Mouse (Mus musculus) kidney, embryonic 14.5 days (tissue): ENCODE data around the gene Inpp5f. TPM values are rescaled to one million over a fixed set of nuclear protein-coding genes. Genes with fewer than 3 reads are reported as not detected.

Experiments
- ATAC-seq: fragments of 200-750 bp; cut with Nextera tagmentation; 2 replicates; pipeline ENCODE4 v1.8.0; 2017; ENCODE audit warnings: moderate number of reproducible peaks, mild to moderate bottlenecking, moderate TSS enrichment, moderate library complexity; ENCODE audit not compliant: low FRiP score, low TSS enrichment
- H3K27ac ChIP-seq: fragments of 300-500 bp; sonication (generic); 2 replicates; pipeline ENCODE4 v1.5.1; 2014; ENCODE audit warnings: low read depth, mild to moderate bottlenecking, low read length, moderate library complexity, mixed read lengths
- H3K27me3 ChIP-seq: fragments of 300-500 bp; sonication (generic); 2 replicates; pipeline ENCODE4 v1.6.1; 2014; ENCODE audit warnings: mild to moderate bottlenecking, low read length; ENCODE audit not compliant: control insufficient read depth, insufficient read depth
- H3K36me3 ChIP-seq: fragments of 300-500 bp; sonication (generic); 2 replicates; pipeline ENCODE4 v1.6.1; 2014; ENCODE audit warnings: low read length, mixed read lengths; ENCODE audit not compliant: control insufficient read depth, insufficient read depth
- H3K4me1 ChIP-seq: fragments of 300-500 bp; sonication (generic); 2 replicates; pipeline ENCODE4 v1.6.1; 2014; ENCODE audit warnings: low read length, mixed read lengths; ENCODE audit not compliant: control insufficient read depth, insufficient read depth
- H3K4me2 ChIP-seq: fragments of 300-500 bp; sonication (generic); replicated peaks from 2 replicates; pipeline ENCODE4 v1.6.1; 2014; ENCODE audit warnings: low read depth, mild to moderate bottlenecking, low read length
- H3K4me3 ChIP-seq: fragments of 300-500 bp; sonication (generic); 2 replicates; pipeline ENCODE4 v1.5.1; 2014; ENCODE audit warnings: mild to moderate bottlenecking, low read length
- H3K9ac ChIP-seq: fragments of 300-500 bp; sonication (generic); 2 replicates; pipeline ENCODE4 v1.6.1; 2014; ENCODE audit warnings: low read depth, mild to moderate bottlenecking, low read length, moderate library complexity
- H3K9me3 ChIP-seq: fragments of 300-500 bp; sonication (generic); 2 replicates; pipeline ENCODE4 v1.6.1; 2016; ENCODE audit warnings: low read length; ENCODE audit not compliant: control insufficient read depth
- WGBS: fragments of 180-500 bp; shearing (Covaris S2); extraction: QIAGEN DNeasy Blood & Tissue Kit; methylation state at CpG from one replicate; pipeline ENCODE4 v1.1.7; 2014; 5-methylcytosine and 5-hydroxymethylcytosine counted together
- polyA plus RNA-seq: library from polyadenylated mRNA; unstranded; fragments of >200 nt; fragmentation: Nextera tagmentation; extraction: Ambion mirVana; gene quantifications from 2 replicates; pipeline ENCODE4 v1.2.1, GENCODE M21; 2014

Inpp5f gene
- polyA plus RNA-seq, 1 experiment from 2014 or later = 36.5 TPM

GRCm38 (mm10) chr7:128610490-128610889 lies 638 bp upstream of the Inpp5f start:
- peaks cover 7% of the 10 kb centered on the region; the same call in 1 of the 2 replicates for H3K4me1 ChIP-seq
- peak overlapping the region; percentile 9; the same call in 1 of the 2 replicates for H3K9ac ChIP-seq
- H3K4me3 ChIP-seq = peak overlapping the region; percentile 67
- ATAC-seq = no peak
- peaks cover 5% of the 10 kb centered on the region; the same call in 1 of the 2 replicates for H3K9me3 ChIP-seq
- no peaks in the 10 kb centered on the region for H3K27me3 ChIP-seq
- whole genome bisulfite sequencing = 88% methylated on average over 6 of the region's 6 CpGs
- no peaks in the 10 kb centered on the region for H3K36me3 ChIP-seq
- peak overlapping the region; percentile 27; the same call in 1 of the 2 replicates for H3K27ac ChIP-seq
- peak overlapping the region; percentile 86 for H3K4me2 ChIP-seq

GRCm38 (mm10) chr7:128611799-128612411 lies 777 bp downstream of the Inpp5f start:
- Histone ChIP-seq H3K27ac (peak overlapping the region; percentile 39; the same call in 1 of the 2 replicates), H3K9ac (peak overlapping the region; percentile 75), H3K9me3 (peaks cover 5% of the 10 kb centered on the region; the same call in 1 of the 2 replicates), H3K4me3 (peak overlapping the region; percentile 67), H3K4me2 (peak overlapping the region; percentile 86), H3K27me3 (no peaks in the 10 kb centered on the region), H3K4me1 (peaks cover 7% of the 10 kb centered on the region; the same call in 1 of the 2 replicates), H3K36me3 (no peaks in the 10 kb centered on the region)
- WGBS = 14% methylated on average over 22 of the region's 22 CpGs
- ATAC-seq = no peak

- Histone ChIP-seq H3K4me3 (peak overlapping the region; percentile 67), H3K27me3 (no peaks in the 10 kb centered on the region), H3K9me3 (peaks cover 5% of the 10 kb centered on the region; the same call in 1 of the 2 replicates), H3K27ac (no peak overlapping the region), H3K4me1 (peaks cover 7% of the 10 kb centered on the region; the same call in 1 of the 2 replicates), H3K4me2 (peak overlapping the region; percentile 86), H3K9ac (no peak overlapping the region), H3K36me3 (no peaks in the 10 kb centered on the region)
- 54% methylated on average over 12 of the region's 12 CpGs for WGBS
- no peak for ATAC-seq
These were observed 1.5 kb downstream of the Inpp5f start for GRCm38 (mm10) chr7:128612521-128613181.

- WGBS = 89% methylated on average over 2 of the region's 2 CpGs
- Histone ChIP-seq H3K27ac (no peak overlapping the region), H3K4me3 (no peak overlapping the region), H3K9me3 (peaks cover 5% of the 10 kb centered on the region; the same call in 1 of the 2 replicates), H3K4me1 (peaks cover 7% of the 10 kb centered on the region; the same call in 1 of the 2 replicates), H3K4me2 (no peak overlapping the region), H3K9ac (no peak overlapping the region), H3K36me3 (no peaks in the 10 kb centered on the region), H3K27me3 (no peaks in the 10 kb centered on the region)
- ATAC-seq = no peak
These were observed 2.5 kb downstream of the Inpp5f start for GRCm38 (mm10) chr7:128613578-128613977.

GRCm38 (mm10) chr7:128617587-128617986 lies 6.5 kb downstream of the Inpp5f start:
- no peak for ATAC-seq
- Histone ChIP-seq H3K27me3 (no peaks in the 10 kb centered on the region), H3K27ac (no peak overlapping the region), H3K4me3 (no peak overlapping the region), H3K36me3 (no peaks in the 10 kb centered on the region), H3K9me3 (no peaks in the 10 kb centered on the region), H3K9ac (no peak overlapping the region), H3K4me1 (no peaks in the 10 kb centered on the region), H3K4me2 (no peak overlapping the region)
- 100% methylated on average over 1 of the region's 1 CpGs for WGBS

GRCm38 (mm10) chr7:128620178-128620577 lies 9.1 kb downstream of the Inpp5f start:
- H3K9me3 ChIP-seq = no peaks in the 10 kb centered on the region
- no peak overlapping the region for H3K4me3 ChIP-seq
- H3K36me3 ChIP-seq = no peaks in the 10 kb centered on the region
- no peak for ATAC-seq
- no peaks in the 10 kb centered on the region for H3K27me3 ChIP-seq
- 100% methylated on average over 1 of the region's 1 CpGs for WGBS
- H3K27ac ChIP-seq = no peak overlapping the region
- H3K4me2 ChIP-seq = no peak overlapping the region
- no peaks in the 10 kb centered on the region for H3K4me1 ChIP-seq
- H3K9ac ChIP-seq = no peak overlapping the region

GRCm38 (mm10) chr7:128622266-128622961 lies 11.3 kb downstream of the Inpp5f start:
- Histone ChIP-seq H3K36me3 (no peaks in the 10 kb centered on the region), H3K4me3 (no peak overlapping the region), H3K9me3 (no peaks in the 10 kb centered on the region), H3K27me3 (no peaks in the 10 kb centered on the region), H3K27ac (no peak overlapping the region), H3K4me1 (no peaks in the 10 kb centered on the region), H3K9ac (no peak overlapping the region), H3K4me2 (no peak overlapping the region)
- no peak for ATAC-seq
- WGBS = 58% methylated on average over 7 of the region's 7 CpGs

GRCm38 (mm10) chr7:128622994-128623393 lies 11.9 kb downstream of the Inpp5f start:
- no peaks in the 10 kb centered on the region for H3K4me1 ChIP-seq
- H3K27ac ChIP-seq = no peak overlapping the region
- no peaks in the 10 kb centered on the region for H3K27me3 ChIP-seq
- 73% methylated on average over 2 of the region's 2 CpGs for WGBS
- no peak overlapping the region for H3K4me3 ChIP-seq
- H3K9me3 ChIP-seq = no peaks in the 10 kb centered on the region
- no peak overlapping the region for H3K4me2 ChIP-seq
- H3K36me3 ChIP-seq = no peaks in the 10 kb centered on the region
- ATAC-seq = no peak
- no peak overlapping the region for H3K9ac ChIP-seq
